Mouse (Mus musculus) lung, postnatal 0 days (tissue): Measurements from ENCODE around the gene Ccdc85b. TPM values are rescaled to one million over a fixed set of nuclear protein-coding genes. Genes with fewer than 3 reads are reported as not detected.
A peak's percentile ranks its signal among the peaks of the same experiment; 100 is the strongest.

Source experiments
- ATAC-seq: fragments of 200-750 bp; cut with Nextera tagmentation; 2 replicates; pipeline ENCODE4 v1.8.0; 2017; ENCODE audit warnings: moderate library complexity
- DNase-seq: peaks from one replicate; pipeline ENCODE4 v3.0.0-alpha.2; 2016; ENCODE audit warnings: low spot score
- H3K27ac ChIP-seq: fragments of 300-500 bp; sonication (generic); 2 replicates; pipeline ENCODE4 v1.5.1; 2014; ENCODE audit warnings: antibody characterized with exemption, mild to moderate bottlenecking, low read length, mixed read lengths
- H3K27me3 ChIP-seq: fragments of 300-500 bp; sonication (generic); replicated peaks from 2 replicates; pipeline ENCODE4 v1.6.1; 2014; ENCODE audit warnings: low read length, mixed read lengths; ENCODE audit not compliant: insufficient read depth
- H3K36me3 ChIP-seq: fragments of 300-500 bp; sonication (generic); 2 replicates; pipeline ENCODE4 v1.6.1; 2014; ENCODE audit warnings: low read length, mixed read lengths; ENCODE audit not compliant: insufficient read depth
- H3K4me1 ChIP-seq: fragments of 300-500 bp; sonication (generic); 2 replicates; pipeline ENCODE4 v1.6.1; 2014; ENCODE audit warnings: antibody characterized with exemption, low read depth, low read length, mixed read lengths; ENCODE audit not compliant: insufficient read depth
- H3K4me2 ChIP-seq: fragments of 300-500 bp; sonication (generic); replicated peaks from 2 replicates; pipeline ENCODE4 v1.6.1; 2014; ENCODE audit warnings: low read depth, mild to moderate bottlenecking, low read length, moderate library complexity, mixed read lengths
- H3K4me3 ChIP-seq: fragments of 300-500 bp; sonication (generic); 2 replicates; pipeline ENCODE4 v1.5.1; 2014; ENCODE audit warnings: low read depth, low read length
- H3K9ac ChIP-seq: fragments of 300-500 bp; sonication (generic); replicated peaks from 2 replicates; pipeline ENCODE4 v1.6.1; 2014; ENCODE audit warnings: low read depth, mild to moderate bottlenecking
- H3K9me3 ChIP-seq: fragments of 300-500 bp; sonication (generic); 2 replicates; pipeline ENCODE4 v1.6.1; 2016; ENCODE audit warnings: low read length, mixed read lengths
- CTCF ChIP-seq: IDR thresholded peaks from 2 replicates; pipeline ENCODE4 v1.5.1; 2016; ENCODE audit warnings: antibody characterized with exemption, mild to moderate bottlenecking
- EP300 ChIP-seq: IDR thresholded peaks from 2 replicates; pipeline ENCODE4 v1.6.1; 2016; ENCODE audit warnings: antibody characterized with exemption, mild to moderate bottlenecking, control low read depth
- WGBS: fragments of 180-500 bp; shearing (Covaris S2); extraction: QIAGEN DNeasy Blood & Tissue Kit; methylation state at CpG from one replicate; pipeline ENCODE4 v1.1.7; 2014; 5-methylcytosine and 5-hydroxymethylcytosine counted together
- polyA plus RNA-seq: library from polyadenylated mRNA; unstranded; fragments of >200 nt; fragmentation: Nextera tagmentation; extraction: Ambion mirVana; gene quantifications from 2 replicates; pipeline ENCODE4 v1.2.1, GENCODE M21; 2015

Ccdc85b gene
- polyA plus RNA-seq, 1 experiment from 2014 or later, result 14.4 TPM

- H3K27me3 ChIP-seq, result no peaks in the 10 kb centered on the region
- H3K4me1 ChIP-seq, result peaks cover 21% of the 10 kb centered on the region; the same call in 1 of the 2 replicates
- no peaks in the 10 kb centered on the region for H3K9me3 ChIP-seq
- peak within 1 kb of the TSS; percentile 69 for H3K4me2 ChIP-seq
- H3K9ac ChIP-seq, result peak within 1 kb of the TSS; percentile 27
- 0% methylated on average over 39 of the region's 39 CpGs for WGBS
- peaks cover 7% of the 10 kb centered on the region for H3K36me3 ChIP-seq
- peak; percentile 66 for ATAC-seq
- TF ChIP-seq CTCF, result peak; percentile 95
- peak; percentile 85; the same call in 1 of the 2 replicates for TF ChIP-seq EP300
- H3K27ac ChIP-seq, result peak within 1 kb of the TSS; percentile 98
- peak; percentile 99 for DNase-seq
- H3K4me3 ChIP-seq, result peak within 1 kb of the TSS; percentile 39
Measured at GRCm38 (mm10) chr19:5487768-5488550, 30.3 kb upstream of the Ccdc85b start, which contains the start of gene Mus81. TSS of gene Mus81 (minus strand) at chr19:5488402.

GRCm38 (mm10) chr19:5486771-5487170, 29.1 kb upstream of the Ccdc85b start:
- WGBS, result 53% methylated on average over 4 of the region's 4 CpGs
- Histone ChIP-seq H3K4me1 (peaks cover 19% of the 10 kb centered on the region; the same call in 1 of the 2 replicates), H3K9ac (no peak overlapping the region)

GRCm38 (mm10) chr19:5486286-5486685, 28.6 kb upstream of the Ccdc85b start:
- Histone ChIP-seq H3K4me2 (no peak overlapping the region), H3K4me1 (peaks cover 19% of the 10 kb centered on the region; the same call in 1 of the 2 replicates), H3K9ac (no peak overlapping the region), H3K36me3 (peaks cover 15% of the 10 kb centered on the region), H3K27me3 (no peaks in the 10 kb centered on the region), H3K9me3 (no peaks in the 10 kb centered on the region), H3K4me3 (no peak overlapping the region), H3K27ac (peak overlapping the region; percentile 98)
- TF ChIP-seq EP300, result no peak
- TF ChIP-seq CTCF, result no peak
- DNase-seq (peak; percentile 69), ATAC-seq (no peak)
- 50% methylated on average over 8 of the region's 8 CpGs for WGBS

More at GRCm38 (mm10) chr19:5486771-5487170, 29.1 kb upstream of the Ccdc85b start:
- TF ChIP-seq CTCF (no peak), EP300 (no peak)
- no peaks in the 10 kb centered on the region for H3K27me3 ChIP-seq
- no peak overlapping the region for H3K4me2 ChIP-seq
- peak overlapping the region; percentile 98; the same call in 1 of the 2 replicates for H3K27ac ChIP-seq
- H3K4me3 ChIP-seq, result no peak overlapping the region
- peaks cover 12% of the 10 kb centered on the region for H3K36me3 ChIP-seq
- no peak for DNase-seq
- no peaks in the 10 kb centered on the region for H3K9me3 ChIP-seq
- ATAC-seq, result no peak

- Histone ChIP-seq H3K27ac (peak overlapping the region; percentile 98), H3K4me2 (no peak overlapping the region), H3K27me3 (no peaks in the 10 kb centered on the region), H3K4me1 (peaks cover 19% of the 10 kb centered on the region; the same call in 1 of the 2 replicates), H3K36me3 (peaks cover 15% of the 10 kb centered on the region), H3K4me3 (no peak overlapping the region), H3K9ac (no peak overlapping the region), H3K9me3 (no peaks in the 10 kb centered on the region)
- no peak for TF ChIP-seq CTCF
- no peak for TF ChIP-seq EP300
- no peak for DNase-seq
- 94% methylated on average over 7 of the region's 7 CpGs for WGBS
- ATAC-seq, result no peak
Measured at GRCm38 (mm10) chr19:5485821-5486220, 28.1 kb upstream of the Ccdc85b start.

GRCm38 (mm10) chr19:5485371-5485770, 27.7 kb upstream of the Ccdc85b start:
- TF ChIP-seq CTCF, result no peak
- TF ChIP-seq EP300, result no peak
- Histone ChIP-seq H3K9ac (no peak overlapping the region), H3K4me1 (peaks cover 19% of the 10 kb centered on the region; the same call in 1 of the 2 replicates), H3K27me3 (no peaks in the 10 kb centered on the region), H3K4me3 (no peak overlapping the region), H3K4me2 (no peak overlapping the region), H3K27ac (peak overlapping the region; percentile 98), H3K9me3 (no peaks in the 10 kb centered on the region), H3K36me3 (peaks cover 15% of the 10 kb centered on the region)
- ATAC-seq (no peak), DNase-seq (no peak)
- WGBS, result 51% methylated on average over 8 of the region's 8 CpGs

GRCm38 (mm10) chr19:5484496-5484895, 26.8 kb upstream of the Ccdc85b start:
- no peak overlapping the region for H3K9ac ChIP-seq
- TF ChIP-seq EP300 (peak; percentile 33; the same call in 1 of the 2 replicates), CTCF (no peak)
- ATAC-seq (no peak), DNase-seq (peak; percentile 78)
- H3K36me3 ChIP-seq, result peaks cover 18% of the 10 kb centered on the region
- peak overlapping the region; percentile 98 for H3K27ac ChIP-seq
- peaks cover 19% of the 10 kb centered on the region; the same call in 1 of the 2 replicates for H3K4me1 ChIP-seq
- no peaks in the 10 kb centered on the region for H3K9me3 ChIP-seq
- WGBS, result 58% methylated on average over 5 of the region's 5 CpGs
- H3K4me3 ChIP-seq, result no peak overlapping the region
- H3K4me2 ChIP-seq, result no peak overlapping the region
- no peaks in the 10 kb centered on the region for H3K27me3 ChIP-seq
